Mouse (Mus musculus): ENCODE measurements around the gene Gm6525.

- TF ChIP-seq CTCF (IDR thresholded peaks at IDR 0.05; ENCODE audit: low read depth) (no peak), EP300 (IDR thresholded peaks at IDR 0.05; ENCODE audit: low read depth) (no peak)
Measured at GRCm38 (mm10) chr3:84168943-84169342, 5.0 kb upstream of the Gm6525 start.
